Mouse (Mus musculus) E14TG2a.4 (cell line): Measurements from ENCODE around the gene Gm5767.

Experiments
- CTCF ChIP-seq: conservative IDR thresholded peaks from 2 replicates; pipeline ENCODE4 v1.5.1; 2014; ENCODE audit warnings: low read length
- NANOG ChIP-seq: IDR thresholded peaks from 2 replicates; pipeline ENCODE4 v1.6.1; 2014; ENCODE audit warnings: borderline replicate concordance, low read length, mixed read lengths
- POU5F1 ChIP-seq: IDR thresholded peaks from 2 replicates; pipeline ENCODE4 v1.6.1; 2014; ENCODE audit warnings: low read length, borderline replicate concordance

DNA sequence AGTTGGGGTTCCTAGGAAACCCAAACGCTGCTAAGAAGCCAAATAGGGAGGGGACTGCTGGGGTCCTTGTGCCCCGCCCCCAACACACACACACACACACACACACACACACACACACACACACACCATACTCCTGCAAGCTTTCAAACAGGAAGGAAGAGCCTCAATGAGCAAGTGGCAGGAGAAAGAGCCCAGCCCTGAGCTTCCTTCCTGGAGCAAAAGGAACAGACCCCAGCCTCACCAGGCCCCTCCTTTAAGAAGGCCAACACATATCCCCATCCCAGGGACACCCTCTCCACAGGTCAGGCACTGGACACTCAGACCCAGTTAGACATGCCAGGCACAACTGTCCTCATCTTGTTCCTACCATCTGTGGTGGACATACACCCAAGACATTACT lies 17.5 kb upstream of the Gm5767 start:
- no peak for TF ChIP-seq CTCF
- no peak for TF ChIP-seq POU5F1
- TF ChIP-seq NANOG = no peak
